Mouse (Mus musculus) testis, adult 2 months (tissue): ENCODE results near the gene Arl10.

Source experiments
- CTCF ChIP-seq: fragments of 200-500 bp; IDR thresholded peaks from 2 replicates; pipeline ENCODE4 v1.5.1; 2012; ENCODE audit warnings: low read depth, mild to moderate bottlenecking, inconsistent platforms, low read length, moderate library complexity; ENCODE audit not compliant: control insufficient read depth, insufficient read depth, insufficient replicate concordance
- POLR2A ChIP-seq: fragments of 200-500 bp; IDR thresholded peaks from 2 replicates; pipeline ENCODE4 v1.6.1; 2012; ENCODE audit warnings: low read depth, mild to moderate bottlenecking, inconsistent platforms, low read length, moderate library complexity; ENCODE audit not compliant: control insufficient read depth

GRCm38 (mm10) chr13:54582126-54582525, 7.3 kb downstream of the Arl10 start:
- TF ChIP-seq CTCF (no peak), POLR2A (no peak)
